9 mouse cellular contexts compared by ENCODE assay signal in the genomic region with DNA sequence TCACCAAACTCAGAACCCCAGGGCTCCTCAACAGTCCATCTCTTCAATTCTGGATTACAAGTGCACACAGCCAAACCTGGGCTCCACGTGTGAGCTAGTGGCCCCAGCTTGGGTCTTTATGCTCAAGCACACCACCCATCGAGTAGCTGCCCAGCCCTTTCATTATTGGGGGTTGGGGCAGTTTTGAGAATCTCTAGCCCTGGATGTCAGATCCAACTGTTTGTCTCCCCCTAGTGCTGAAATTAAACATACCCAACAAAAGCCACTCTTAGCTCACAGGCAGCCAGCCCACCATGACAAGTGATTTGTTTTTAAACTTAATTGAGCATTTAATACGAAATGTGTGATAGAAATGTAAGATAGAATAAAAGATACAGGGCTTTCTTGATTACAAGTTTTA. TPM values are rescaled to one million over a fixed set of nuclear protein-coding genes. Genes with fewer than 3 reads are reported as not detected.
A peak's percentile ranks its signal among the peaks of the same experiment; 100 is the strongest.
DNase-seq lines count a peak whose midpoint lies in the region; ATAC-seq lines count a peak whose summit lies in the region.
"Had no signal": no experiment of that assay in that cellular context is flagged by ENCODE, and none has a peak within 500 bp of the region (broad histone marks: within the 10 kb centered on the region; RNA-seq: fewer than 3 reads in every experiment).

No protein-coding gene starts in this region.

- no peaks in the 10 kb centered on the region for H3K9me3 ChIP-seq in hindbrain, embryonic 11.5 days (ENCODE audit: control insufficient read depth, low read length)
- H3K9me3 ChIP-seq in hindbrain, embryonic 10.5 days = no peaks in the 10 kb centered on the region
- H3K9me3 ChIP-seq in intestine, embryonic 16.5 days (ENCODE audit: control insufficient read depth, low read length) = no peaks in the 10 kb centered on the region

- H3K4me3 ChIP-seq in hindbrain, embryonic 11.5 days (ENCODE audit: low read depth, low read length) = no peak overlapping the region
- no peak overlapping the region for H3K4me3 ChIP-seq in hindbrain, embryonic 10.5 days
- H3K4me3 ChIP-seq in intestine, embryonic 16.5 days (ENCODE audit: low read length) = no peak overlapping the region

- H3K27me3 ChIP-seq in hindbrain, embryonic 11.5 days (ENCODE audit: control insufficient read depth, insufficient read depth, low read length) = no peaks in the 10 kb centered on the region
- H3K27me3 ChIP-seq in hindbrain, embryonic 10.5 days (ENCODE audit: insufficient read depth, poor library complexity, severe bottlenecking) = no peaks in the 10 kb centered on the region
- H3K27me3 ChIP-seq in intestine, embryonic 16.5 days (replicated peaks; ENCODE audit: control insufficient read depth, insufficient read depth, low read length) = no peaks in the 10 kb centered on the region

- H3K4me1 ChIP-seq in hindbrain, embryonic 11.5 days (replicated peaks; ENCODE audit: control insufficient read depth, insufficient read depth, low read length) = peaks cover 12% of the 10 kb centered on the region
- peaks cover 30% of the 10 kb centered on the region for H3K4me1 ChIP-seq in hindbrain, embryonic 10.5 days (replicated peaks)
- H3K4me1 ChIP-seq in intestine, embryonic 16.5 days (ENCODE audit: control insufficient read depth, insufficient read depth, low read length) = peaks cover 19% of the 10 kb centered on the region

- H3K4me2 ChIP-seq in hindbrain, embryonic 11.5 days (replicated peaks; ENCODE audit: low read depth, low read length) = no peak overlapping the region
- no peak overlapping the region for H3K4me2 ChIP-seq in intestine, embryonic 16.5 days (ENCODE audit: low read depth, low read length)

- peak; percentile 45 for DNase-seq in hindbrain, embryonic 11.5 days (ENCODE audit: low spot score)
- DNase-seq in hindbrain, embryonic 10.5 days (ENCODE audit: low spot score) = no peak
- DNase-seq in A20 (ENCODE audit: low read depth, low spot score) = peak; percentile 63
- DNase-seq in MN1 (ENCODE audit: low spot score) = peak; percentile 67
- peak; percentile 34 to 39 for DNase-seq in kidney, postnatal 36 days
- no peak for DNase-seq in layer of hippocampus, postnatal 25 days (ENCODE audit: extremely low spot score in 1 of 2, low spot score in 1 of 2)
- no peak for DNase-seq in gastrocnemius, adult 18-20 months (ENCODE audit: low spot score)
- DNase-seq: cerebellum, adult 9-10 months had no signal

- H3K27ac ChIP-seq in hindbrain, embryonic 11.5 days (ENCODE audit: low read depth, low read length) = no peak overlapping the region
- H3K27ac ChIP-seq in hindbrain, embryonic 10.5 days = no peak overlapping the region
- H3K27ac ChIP-seq in intestine, embryonic 16.5 days (ENCODE audit: low read length) = no peak overlapping the region

- WGBS in hindbrain, embryonic 11.5 days = 50% methylated on average over 3 of the region's 3 CpGs
- WGBS in hindbrain, embryonic 10.5 days = 54% methylated on average over 3 of the region's 3 CpGs
- WGBS in intestine, embryonic 16.5 days = 52% methylated on average over 3 of the region's 3 CpGs

- 0 out of 2 replicates have a peak, but pooled peaks cover 6% of the 10 kb centered on the region for H3K36me3 ChIP-seq in hindbrain, embryonic 11.5 days (ENCODE audit: control insufficient read depth, insufficient read depth, low read length)
- peaks cover 75% of the 10 kb centered on the region for H3K36me3 ChIP-seq in hindbrain, embryonic 10.5 days
- H3K36me3 ChIP-seq in intestine, embryonic 16.5 days (ENCODE audit: control insufficient read depth, insufficient read depth, low read length) = peaks cover 21% of the 10 kb centered on the region

- no peak overlapping the region for H3K9ac ChIP-seq in hindbrain, embryonic 11.5 days (ENCODE audit: low read depth, low read length)
- no peak overlapping the region for H3K9ac ChIP-seq in intestine, embryonic 16.5 days (ENCODE audit: low read depth, low read length)

- ATAC-seq in hindbrain, embryonic 11.5 days (ENCODE audit: low FRiP score) = no peak
- ATAC-seq in intestine, embryonic 16.5 days = no peak

RNA-seq across cellular contexts. Expression of a gene that starts 3.5 kb away (rescaled TPM):
- polyA plus RNA-seq in hindbrain, embryonic 11.5 days (2014; fragmentation: Nextera tagmentation; extraction: Ambion mirVana) = 1,086 and 1,110 TPM in 2 replicates
- polyA plus RNA-seq in hindbrain, embryonic 10.5 days (2016; fragmentation: Nextera tagmentation; extraction: Ambion mirVana) = 1,093 and 1,176 TPM in 2 replicates
- 1,024 and 1,136 TPM in 2 replicates for polyA plus RNA-seq in intestine, embryonic 16.5 days (2015; fragmentation: Nextera tagmentation; extraction: Ambion mirVana)
- total RNA-seq in layer of hippocampus, postnatal 25 days (2021) = 100 to 1,000 TPM; 560 to 614 TPM
- total RNA-seq in gastrocnemius, adult 18-20 months (2021) = 100 to 1,000 TPM; 798 to 844 TPM

Comparison
In these comparisons a context has a peak if more than half of its experiments do, and no peak if none do; other contexts are left out.
1. DNase-seq: peak in hindbrain, embryonic 11.5 days (single experiment), A20 (single experiment), MN1 (single experiment) and kidney, postnatal 36 days (2 of 2); none in hindbrain, embryonic 10.5 days (single experiment), layer of hippocampus, postnatal 25 days (0 of 2) and gastrocnemius, adult 18-20 months (single experiment).